Mouse (Mus musculus): ENCODE measurements around the gene Spsb1. TPM values are rescaled to one million over a fixed set of nuclear protein-coding genes. Genes with fewer than 3 reads are reported as not detected.

The Spsb1 gene
- 6.3 and 7.5 TPM in 2 replicates for polyA plus RNA-seq (2014; fragmentation: Nextera tagmentation; extraction: Ambion mirVana)

GRCm38 (mm10) chr4:149954893-149955439, at the start of gene Spsb1:
Gene Spsb1 (minus strand): TSS chr4:149955043.
- Histone ChIP-seq H3K27me3 (ENCODE audit: control insufficient read depth, insufficient read depth, low read length) (peaks cover 46% of the 10 kb centered on the region), H3K4me1 (ENCODE audit: control insufficient read depth, insufficient read depth, low read length) (peaks cover 7% of the 10 kb centered on the region; the same call in 1 of the 2 replicates), H3K9ac (ENCODE audit: low read length) (peak within 1 kb of the TSS; percentile 60), H3K27ac (ENCODE audit: low read depth, low read length) (no peak within 1 kb of the TSS), H3K36me3 (ENCODE audit: control insufficient read depth, insufficient read depth, low read length) (no peaks in the 10 kb centered on the region), H3K4me3 (ENCODE audit: low read depth, low read length) (peak within 1 kb of the TSS; percentile 57), H3K9me3 (ENCODE audit: control insufficient read depth, low read length) (no peaks in the 10 kb centered on the region), H3K4me2 (peak within 1 kb of the TSS; percentile 97)
- under 1% methylated on average over 36 of the region's 51 CpGs for WGBS
- peak; percentile 99 for DNase-seq (ENCODE audit: low spot score, missing footprints)
- ATAC-seq (ENCODE audit: low FRiP score) = peak; percentile 92

GRCm38 (mm10) chr4:150003641-150004040, 48.8 kb upstream of the Spsb1 start:
- Histone ChIP-seq H3K9me3 (ENCODE audit: control insufficient read depth, low read length) (no peaks in the 10 kb centered on the region), H3K27me3 (ENCODE audit: control insufficient read depth, insufficient read depth, low read length) (no peaks in the 10 kb centered on the region), H3K4me1 (ENCODE audit: control insufficient read depth, insufficient read depth, low read length) (peaks cover 3% of the 10 kb centered on the region; the same call in 1 of the 2 replicates), H3K9ac (ENCODE audit: low read length) (no peak overlapping the region), H3K4me2 (no peak overlapping the region), H3K36me3 (ENCODE audit: control insufficient read depth, insufficient read depth, low read length) (no peaks in the 10 kb centered on the region), H3K27ac (ENCODE audit: low read depth, low read length) (no peak overlapping the region), H3K4me3 (ENCODE audit: low read depth, low read length) (no peak overlapping the region)
- no peak for DNase-seq (ENCODE audit: low spot score, missing footprints)
- no peak for ATAC-seq (ENCODE audit: low FRiP score)
- WGBS = 85% methylated on average over 4 of the region's 4 CpGs

- Histone ChIP-seq H3K4me1 (ENCODE audit: control insufficient read depth, insufficient read depth, low read length) (peaks cover 3% of the 10 kb centered on the region; the same call in 1 of the 2 replicates), H3K36me3 (ENCODE audit: control insufficient read depth, insufficient read depth, low read length) (no peaks in the 10 kb centered on the region), H3K4me2 (no peak overlapping the region), H3K27ac (ENCODE audit: low read depth, low read length) (no peak overlapping the region), H3K9me3 (ENCODE audit: control insufficient read depth, low read length) (no peaks in the 10 kb centered on the region), H3K9ac (ENCODE audit: low read length) (no peak overlapping the region), H3K27me3 (ENCODE audit: control insufficient read depth, insufficient read depth, low read length) (no peaks in the 10 kb centered on the region), H3K4me3 (ENCODE audit: low read depth, low read length) (no peak overlapping the region)
- 81% methylated on average over 7 of the region's 7 CpGs for WGBS
- ATAC-seq (ENCODE audit: low FRiP score) = no peak
- no peak for DNase-seq (ENCODE audit: low spot score, missing footprints)
Observed at GRCm38 (mm10) chr4:150003021-150003580, 48.3 kb upstream of the Spsb1 start.

- 74% methylated on average over 12 of the region's 12 CpGs for WGBS
- Histone ChIP-seq H3K36me3 (ENCODE audit: control insufficient read depth, insufficient read depth, low read length) (no peaks in the 10 kb centered on the region), H3K4me3 (ENCODE audit: low read depth, low read length) (no peak overlapping the region), H3K27me3 (ENCODE audit: control insufficient read depth, insufficient read depth, low read length) (no peaks in the 10 kb centered on the region), H3K9me3 (ENCODE audit: control insufficient read depth, low read length) (no peaks in the 10 kb centered on the region), H3K4me1 (ENCODE audit: control insufficient read depth, insufficient read depth, low read length) (no peaks in the 10 kb centered on the region), H3K9ac (ENCODE audit: low read length) (no peak overlapping the region), H3K4me2 (no peak overlapping the region), H3K27ac (ENCODE audit: low read depth, low read length) (no peak overlapping the region)
- no peak for DNase-seq (ENCODE audit: low spot score, missing footprints)
- ATAC-seq (ENCODE audit: low FRiP score) = no peak
Observed at GRCm38 (mm10) chr4:150002021-150002528, 47.2 kb upstream of the Spsb1 start.

GRCm38 (mm10) chr4:150001221-150001860, 46.5 kb upstream of the Spsb1 start:
- no peaks in the 10 kb centered on the region for H3K36me3 ChIP-seq (ENCODE audit: control insufficient read depth, insufficient read depth, low read length)
- ATAC-seq (ENCODE audit: low FRiP score) = no peak
- no peaks in the 10 kb centered on the region for H3K27me3 ChIP-seq (ENCODE audit: control insufficient read depth, insufficient read depth, low read length)
- H3K4me1 ChIP-seq (ENCODE audit: control insufficient read depth, insufficient read depth, low read length) = no peaks in the 10 kb centered on the region
- no peak overlapping the region for H3K9ac ChIP-seq (ENCODE audit: low read length)
- no peak overlapping the region for H3K27ac ChIP-seq (ENCODE audit: low read depth, low read length)
- DNase-seq (ENCODE audit: low spot score, missing footprints) = no peak
- H3K4me3 ChIP-seq (ENCODE audit: low read depth, low read length) = no peak overlapping the region
- WGBS = 79% methylated on average over 10 of the region's 10 CpGs
- no peaks in the 10 kb centered on the region for H3K9me3 ChIP-seq (ENCODE audit: control insufficient read depth, low read length)
- no peak overlapping the region for H3K4me2 ChIP-seq

- DNase-seq (ENCODE audit: low spot score, missing footprints) = no peak
- no peak overlapping the region for H3K4me3 ChIP-seq (ENCODE audit: low read depth, low read length)
- H3K27me3 ChIP-seq (ENCODE audit: control insufficient read depth, insufficient read depth, low read length) = no peaks in the 10 kb centered on the region
- no peak for ATAC-seq (ENCODE audit: low FRiP score)
- no peaks in the 10 kb centered on the region for H3K4me1 ChIP-seq (ENCODE audit: control insufficient read depth, insufficient read depth, low read length)
- H3K9me3 ChIP-seq (ENCODE audit: control insufficient read depth, low read length) = no peaks in the 10 kb centered on the region
- H3K9ac ChIP-seq (ENCODE audit: low read length) = no peak overlapping the region
- WGBS = 86% methylated on average over 15 of the region's 15 CpGs
- no peaks in the 10 kb centered on the region for H3K36me3 ChIP-seq (ENCODE audit: control insufficient read depth, insufficient read depth, low read length)
- H3K4me2 ChIP-seq = no peak overlapping the region
- H3K27ac ChIP-seq (ENCODE audit: low read depth, low read length) = no peak overlapping the region
Observed at GRCm38 (mm10) chr4:149999931-150000555, 45.2 kb upstream of the Spsb1 start.

- ATAC-seq (ENCODE audit: low FRiP score) = no peak
- Histone ChIP-seq H3K4me1 (ENCODE audit: control insufficient read depth, insufficient read depth, low read length) (no peaks in the 10 kb centered on the region), H3K27me3 (ENCODE audit: control insufficient read depth, insufficient read depth, low read length) (no peaks in the 10 kb centered on the region), H3K4me3 (ENCODE audit: low read depth, low read length) (no peak overlapping the region), H3K9me3 (ENCODE audit: control insufficient read depth, low read length) (no peaks in the 10 kb centered on the region), H3K9ac (ENCODE audit: low read length) (no peak overlapping the region), H3K4me2 (no peak overlapping the region), H3K27ac (ENCODE audit: low read depth, low read length) (no peak overlapping the region), H3K36me3 (ENCODE audit: control insufficient read depth, insufficient read depth, low read length) (no peaks in the 10 kb centered on the region)
- no peak for DNase-seq (ENCODE audit: low spot score, missing footprints)
- WGBS = 68% methylated on average over 9 of the region's 9 CpGs
Observed at GRCm38 (mm10) chr4:149999510-149999900, 44.7 kb upstream of the Spsb1 start.

GRCm38 (mm10) chr4:149998786-149999509, 44.1 kb upstream of the Spsb1 start:
- no peak overlapping the region for H3K27ac ChIP-seq (ENCODE audit: low read depth, low read length)
- H3K27me3 ChIP-seq (ENCODE audit: control insufficient read depth, insufficient read depth, low read length) = no peaks in the 10 kb centered on the region
- ATAC-seq (ENCODE audit: low FRiP score) (no peak), DNase-seq (ENCODE audit: low spot score, missing footprints) (no peak)
- H3K4me1 ChIP-seq (ENCODE audit: control insufficient read depth, insufficient read depth, low read length) = no peaks in the 10 kb centered on the region
- H3K4me3 ChIP-seq (ENCODE audit: low read depth, low read length) = no peak overlapping the region
- no peak overlapping the region for H3K4me2 ChIP-seq
- H3K9ac ChIP-seq (ENCODE audit: low read length) = no peak overlapping the region
- WGBS = 82% methylated on average over 14 of the region's 14 CpGs
- no peaks in the 10 kb centered on the region for H3K9me3 ChIP-seq (ENCODE audit: control insufficient read depth, low read length)
- H3K36me3 ChIP-seq (ENCODE audit: control insufficient read depth, insufficient read depth, low read length) = no peaks in the 10 kb centered on the region
